Mouse (Mus musculus): ENCODE data around the gene Bpgm. TPM values are rescaled to one million over a fixed set of nuclear protein-coding genes. Genes with fewer than 3 reads are reported as not detected.
A peak's percentile ranks its signal among the peaks of the same experiment; 100 is the strongest.

Gene Bpgm
- polyA plus RNA-seq, 1 experiment from 2014 or later, result 58.8 TPM

DNA sequence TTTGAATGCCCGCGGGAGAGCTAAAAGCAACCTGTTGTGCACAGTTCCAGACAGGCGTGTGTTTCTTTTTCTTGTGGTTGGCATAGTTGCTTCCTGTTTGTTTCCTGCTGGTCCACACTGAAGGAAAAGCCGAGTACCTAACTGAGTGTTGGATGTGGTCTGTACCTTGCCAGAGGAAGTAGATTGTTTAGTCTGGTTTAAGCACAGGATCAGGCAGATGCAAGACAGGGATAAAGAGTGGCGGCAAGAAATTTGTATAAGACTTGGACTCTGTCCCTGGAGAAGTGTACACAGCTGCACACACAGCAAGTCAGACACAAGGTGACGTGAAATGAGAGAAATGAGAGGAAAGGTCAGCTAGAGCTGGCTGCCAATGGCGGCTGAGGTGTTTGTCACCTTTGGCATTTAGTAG, 19.1 kb downstream of the Bpgm start:
- Histone ChIP-seq H3K9ac (ENCODE audit: low read depth, low read length) (no peak overlapping the region), H3K4me3 (ENCODE audit: low read depth, low read length) (no peak overlapping the region), H3K4me2 (no peak overlapping the region)

DNA sequence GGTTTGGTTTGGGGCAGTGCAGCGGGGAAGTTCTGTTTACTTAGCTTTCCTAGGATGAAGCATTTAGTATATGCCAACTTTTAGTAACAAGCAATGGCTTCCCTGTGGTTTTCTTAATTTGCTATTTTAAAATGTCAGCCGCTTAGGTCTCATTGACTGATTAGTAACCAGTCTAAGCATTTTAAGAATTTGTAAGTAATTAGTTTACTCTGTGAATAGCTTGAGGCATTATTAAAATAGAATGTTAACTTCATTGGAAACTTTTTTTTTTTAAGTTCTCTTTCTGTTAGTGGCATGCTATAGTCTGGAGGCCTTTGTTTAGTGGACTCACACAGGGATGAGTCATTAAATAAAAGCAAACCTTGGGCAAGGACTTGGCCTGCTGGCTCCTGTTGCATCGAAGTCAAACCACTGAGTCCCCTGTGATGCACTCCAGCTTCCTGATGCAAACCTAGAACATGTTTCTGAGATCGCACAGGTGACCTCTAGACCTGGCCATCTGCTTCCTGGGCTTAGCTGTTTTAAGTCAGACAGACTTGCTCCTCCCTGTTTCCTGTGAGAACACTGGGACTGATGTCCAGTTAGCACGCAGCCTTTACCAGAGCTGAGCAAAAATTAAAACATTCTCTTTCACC, 22.1 kb downstream of the Bpgm start:
- WGBS (ENCODE audit: insufficient replicate concordance), result 79% methylated on average over 5 of the region's 5 CpGs
- no peak for ATAC-seq (replicated peaks; ENCODE audit: insufficient number of reproducible peaks, low FRiP score, low TSS enrichment)

More for the DNA sequence above, 19.1 kb downstream of the Bpgm start:
- ATAC-seq (replicated peaks; ENCODE audit: insufficient number of reproducible peaks, low FRiP score, low TSS enrichment), result no peak
- H3K36me3 ChIP-seq (ENCODE audit: control insufficient read depth, insufficient read depth, low read length), result no peaks in the 10 kb centered on the region
- peaks cover 8% of the 10 kb centered on the region; the same call in 1 of the 2 replicates for H3K4me1 ChIP-seq (ENCODE audit: control insufficient read depth, insufficient read depth, low read length)
- no peak overlapping the region for H3K27ac ChIP-seq (ENCODE audit: low read depth, low read length)
- WGBS (ENCODE audit: insufficient replicate concordance), result 63% methylated on average over 7 of the region's 7 CpGs
- H3K9me3 ChIP-seq (replicated peaks; ENCODE audit: control insufficient read depth, low read length), result no peaks in the 10 kb centered on the region
- H3K27me3 ChIP-seq (ENCODE audit: control insufficient read depth, insufficient read depth, low read length), result no peaks in the 10 kb centered on the region

DNA sequence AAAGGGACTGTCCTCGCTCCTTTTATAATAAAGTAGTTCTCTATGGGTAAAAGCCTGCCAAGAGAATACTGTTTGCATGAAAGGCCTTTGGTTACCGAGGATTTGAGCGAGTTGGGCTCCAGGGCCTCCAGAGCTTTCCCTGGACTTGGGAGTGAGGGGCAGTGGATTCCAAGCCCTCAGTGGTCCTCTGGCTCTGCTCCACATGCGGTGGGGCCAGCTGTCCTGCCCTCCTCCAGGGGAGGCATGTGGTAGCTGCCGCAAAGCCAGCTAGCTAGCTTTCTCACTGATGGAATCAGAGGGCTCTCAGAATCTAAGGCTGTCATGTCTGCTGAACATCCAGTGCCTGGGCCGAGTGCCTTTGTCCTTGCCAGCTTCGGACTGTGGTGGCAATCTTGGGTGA, 26.3 kb downstream of the Bpgm start:
- ATAC-seq (replicated peaks; ENCODE audit: insufficient number of reproducible peaks, low FRiP score, low TSS enrichment), result no peak
- Histone ChIP-seq H3K9me3 (replicated peaks; ENCODE audit: control insufficient read depth, low read length) (no peaks in the 10 kb centered on the region), H3K9ac (ENCODE audit: low read depth, low read length) (no peak overlapping the region), H3K27me3 (ENCODE audit: control insufficient read depth, insufficient read depth, low read length) (no peaks in the 10 kb centered on the region), H3K36me3 (ENCODE audit: control insufficient read depth, insufficient read depth, low read length) (no peaks in the 10 kb centered on the region), H3K27ac (ENCODE audit: low read depth, low read length) (no peak overlapping the region), H3K4me3 (ENCODE audit: low read depth, low read length) (no peak overlapping the region), H3K4me2 (no peak overlapping the region), H3K4me1 (ENCODE audit: control insufficient read depth, insufficient read depth, low read length) (no peaks in the 10 kb centered on the region)
- 86% methylated on average over 7 of the region's 7 CpGs for WGBS (ENCODE audit: insufficient replicate concordance)

More for the DNA sequence above, 22.1 kb downstream of the Bpgm start:
- Histone ChIP-seq H3K36me3 (ENCODE audit: control insufficient read depth, insufficient read depth, low read length) (no peaks in the 10 kb centered on the region), H3K4me1 (ENCODE audit: control insufficient read depth, insufficient read depth, low read length) (peaks cover 8% of the 10 kb centered on the region; the same call in 1 of the 2 replicates), H3K27ac (ENCODE audit: low read depth, low read length) (no peak overlapping the region), H3K9me3 (replicated peaks; ENCODE audit: control insufficient read depth, low read length) (no peaks in the 10 kb centered on the region), H3K4me2 (no peak overlapping the region), H3K9ac (ENCODE audit: low read depth, low read length) (no peak overlapping the region), H3K4me3 (ENCODE audit: low read depth, low read length) (no peak overlapping the region), H3K27me3 (ENCODE audit: control insufficient read depth, insufficient read depth, low read length) (no peaks in the 10 kb centered on the region)

DNA sequence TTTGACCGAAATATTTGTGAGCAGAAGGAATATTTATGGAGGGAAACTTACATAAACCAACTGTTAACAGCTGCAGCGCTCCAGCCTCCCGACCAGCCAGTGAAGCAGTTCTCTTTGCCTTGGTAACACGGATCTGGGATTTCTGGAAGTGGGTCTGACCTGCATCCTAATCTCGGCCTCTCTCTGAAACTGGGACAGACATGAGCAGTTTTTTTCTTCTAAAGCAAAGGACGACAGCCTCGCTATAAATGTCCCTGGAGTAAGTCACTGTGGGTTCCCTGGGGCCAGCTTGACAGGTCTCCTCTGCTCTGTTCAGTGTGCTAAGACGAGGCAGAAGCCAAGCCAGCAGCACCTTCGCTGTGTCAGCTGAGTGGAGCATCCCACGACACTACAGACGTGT, 29.9 kb downstream of the Bpgm start:
- no peak for ATAC-seq (replicated peaks; ENCODE audit: insufficient number of reproducible peaks, low FRiP score, low TSS enrichment)
- H3K27me3 ChIP-seq (ENCODE audit: control insufficient read depth, insufficient read depth, low read length), result no peaks in the 10 kb centered on the region
- no peak overlapping the region for H3K4me3 ChIP-seq (ENCODE audit: low read depth, low read length)
- H3K27ac ChIP-seq (ENCODE audit: low read depth, low read length), result no peak overlapping the region
- no peak overlapping the region for H3K9ac ChIP-seq (ENCODE audit: low read depth, low read length)
- H3K4me1 ChIP-seq (ENCODE audit: control insufficient read depth, insufficient read depth, low read length), result no peaks in the 10 kb centered on the region
- H3K4me2 ChIP-seq, result no peak overlapping the region
- H3K36me3 ChIP-seq (ENCODE audit: control insufficient read depth, insufficient read depth, low read length), result no peaks in the 10 kb centered on the region
- WGBS (ENCODE audit: insufficient replicate concordance), result 62% methylated on average over 11 of the region's 11 CpGs
- no peaks in the 10 kb centered on the region for H3K9me3 ChIP-seq (replicated peaks; ENCODE audit: control insufficient read depth, low read length)

DNA sequence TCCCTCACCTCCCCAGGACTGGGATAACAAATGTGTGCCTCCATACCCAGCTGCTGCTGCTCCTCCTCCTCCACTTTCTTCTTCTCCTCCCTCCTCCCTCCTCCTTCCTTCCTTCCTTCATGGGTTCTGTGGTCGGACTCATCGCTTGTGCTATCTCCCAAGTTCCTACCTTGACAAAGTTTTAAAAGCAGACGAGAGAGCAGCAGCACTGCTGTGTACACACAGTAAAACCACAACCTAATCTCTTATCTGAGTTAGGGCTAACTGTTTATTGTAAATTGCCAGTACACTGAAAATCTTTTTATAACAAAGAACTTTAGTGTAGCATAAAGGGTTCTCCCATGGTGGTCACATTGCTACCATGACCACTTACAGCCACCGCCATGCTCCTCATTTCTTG, 31.6 kb downstream of the Bpgm start:
- Histone ChIP-seq H3K9me3 (replicated peaks; ENCODE audit: control insufficient read depth, low read length) (no peaks in the 10 kb centered on the region), H3K9ac (ENCODE audit: low read depth, low read length) (no peak overlapping the region), H3K27ac (ENCODE audit: low read depth, low read length) (no peak overlapping the region), H3K36me3 (ENCODE audit: control insufficient read depth, insufficient read depth, low read length) (no peaks in the 10 kb centered on the region), H3K4me1 (ENCODE audit: control insufficient read depth, insufficient read depth, low read length) (0 out of 2 replicates have a peak, but pooled peaks cover 7% of the 10 kb centered on the region), H3K4me3 (ENCODE audit: low read depth, low read length) (no peak overlapping the region), H3K4me2 (no peak overlapping the region), H3K27me3 (ENCODE audit: control insufficient read depth, insufficient read depth, low read length) (no peaks in the 10 kb centered on the region)
- WGBS (ENCODE audit: insufficient replicate concordance), result 69% methylated on average over 4 of the region's 4 CpGs
- no peak for ATAC-seq (replicated peaks; ENCODE audit: insufficient number of reproducible peaks, low FRiP score, low TSS enrichment)

DNA sequence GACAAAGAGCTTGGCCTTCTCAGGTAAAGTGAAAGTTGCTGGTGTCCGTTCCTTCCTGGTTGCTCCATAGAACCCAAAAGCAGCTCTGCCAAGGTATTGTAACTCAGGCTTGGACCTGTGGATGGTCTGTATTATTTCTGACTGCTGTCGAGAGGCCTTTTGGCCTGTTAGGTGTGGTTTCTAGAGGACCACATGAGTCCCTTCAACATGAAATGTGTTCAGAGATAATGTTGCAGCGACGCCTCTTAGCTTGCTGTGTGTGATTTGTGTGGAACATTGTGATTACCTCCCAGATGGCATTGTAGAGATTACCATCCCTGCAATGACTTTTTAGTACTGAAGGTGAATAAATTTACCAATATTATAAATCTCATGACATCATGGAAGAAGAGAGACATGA, 32.0 kb downstream of the Bpgm start:
- Histone ChIP-seq H3K4me2 (no peak overlapping the region), H3K27me3 (ENCODE audit: control insufficient read depth, insufficient read depth, low read length) (no peaks in the 10 kb centered on the region), H3K27ac (ENCODE audit: low read depth, low read length) (no peak overlapping the region), H3K4me1 (ENCODE audit: control insufficient read depth, insufficient read depth, low read length) (0 out of 2 replicates have a peak, but pooled peaks cover 7% of the 10 kb centered on the region), H3K9ac (ENCODE audit: low read depth, low read length) (no peak overlapping the region), H3K36me3 (ENCODE audit: control insufficient read depth, insufficient read depth, low read length) (no peaks in the 10 kb centered on the region), H3K9me3 (replicated peaks; ENCODE audit: control insufficient read depth, low read length) (no peaks in the 10 kb centered on the region), H3K4me3 (ENCODE audit: low read depth, low read length) (no peak overlapping the region)
- WGBS (ENCODE audit: insufficient replicate concordance), result 77% methylated on average over 4 of the region's 4 CpGs
- no peak for ATAC-seq (replicated peaks; ENCODE audit: insufficient number of reproducible peaks, low FRiP score, low TSS enrichment)

DNA sequence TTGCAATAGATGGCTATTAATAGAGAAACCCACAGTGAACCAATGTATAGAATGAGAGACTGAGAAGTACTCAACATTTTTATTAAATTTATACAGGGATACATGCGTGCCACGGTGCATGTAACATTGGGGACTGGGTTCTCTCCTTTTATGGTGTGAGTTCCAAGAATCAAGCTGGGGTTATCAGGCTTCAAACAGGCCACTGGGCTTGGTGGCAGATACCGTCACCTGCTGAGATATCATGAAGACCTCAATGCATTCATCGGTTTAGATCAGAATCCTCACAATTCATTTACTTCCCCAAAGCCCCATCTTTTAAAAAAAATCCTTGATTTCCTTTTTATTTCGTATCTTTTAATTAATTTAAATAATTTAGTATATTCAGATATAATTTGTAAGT, 34.3 kb downstream of the Bpgm start:
- H3K9me3 ChIP-seq (replicated peaks; ENCODE audit: control insufficient read depth, low read length), result no peaks in the 10 kb centered on the region
- H3K27ac ChIP-seq (ENCODE audit: low read depth, low read length), result no peak overlapping the region
- WGBS (ENCODE audit: insufficient replicate concordance), result 78% methylated on average over 5 of the region's 5 CpGs
- H3K4me1 ChIP-seq (ENCODE audit: control insufficient read depth, insufficient read depth, low read length), result 0 out of 2 replicates have a peak, but pooled peaks cover 7% of the 10 kb centered on the region
- no peaks in the 10 kb centered on the region for H3K27me3 ChIP-seq (ENCODE audit: control insufficient read depth, insufficient read depth, low read length)
- H3K9ac ChIP-seq (ENCODE audit: low read depth, low read length), result no peak overlapping the region
- no peaks in the 10 kb centered on the region for H3K36me3 ChIP-seq (ENCODE audit: control insufficient read depth, insufficient read depth, low read length)
- no peak for ATAC-seq (replicated peaks; ENCODE audit: insufficient number of reproducible peaks, low FRiP score, low TSS enrichment)
- no peak overlapping the region for H3K4me2 ChIP-seq
- H3K4me3 ChIP-seq (ENCODE audit: low read depth, low read length), result no peak overlapping the region

DNA sequence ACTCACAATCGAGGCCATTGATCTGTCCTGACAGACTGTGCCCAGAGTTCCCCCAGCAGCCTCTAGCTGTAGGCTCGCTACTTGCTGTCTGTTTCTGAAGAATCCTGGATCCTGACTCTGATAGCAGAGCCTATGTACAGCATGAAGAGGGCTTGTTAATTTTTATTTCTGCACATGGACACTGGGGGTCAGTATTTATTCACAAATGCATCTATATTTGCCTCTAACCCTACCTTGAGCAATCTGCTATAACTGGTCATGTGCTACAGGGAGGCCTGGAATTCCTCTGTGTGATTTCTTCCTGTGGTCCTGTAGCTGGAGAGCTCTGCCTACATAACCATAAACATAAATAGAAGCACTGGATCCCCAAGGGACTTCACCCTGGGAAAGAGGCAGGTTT, 35.4 kb downstream of the Bpgm start:
- Histone ChIP-seq H3K27ac (ENCODE audit: low read depth, low read length) (no peak overlapping the region), H3K4me2 (no peak overlapping the region)

DNA sequence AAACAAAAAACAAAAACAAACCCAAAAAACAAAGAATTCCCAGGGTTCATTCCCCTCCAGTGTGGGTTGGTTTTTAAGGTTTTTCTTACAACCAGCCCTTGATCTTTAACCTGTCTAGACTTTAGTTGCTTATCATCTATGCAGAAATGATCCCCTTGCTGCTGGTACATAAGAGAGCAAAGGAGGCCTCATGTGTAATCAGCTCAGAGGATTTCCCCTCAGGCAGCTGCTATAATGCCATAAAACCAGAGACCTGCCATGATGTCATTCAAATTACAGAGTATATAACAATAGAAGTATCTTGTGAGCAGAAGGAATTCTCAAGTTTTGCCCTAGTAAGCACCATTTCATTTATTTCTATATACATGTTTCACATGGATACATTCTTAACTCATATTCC, 36.7 kb downstream of the Bpgm start:
- 0 out of 2 replicates have a peak, but pooled peaks cover 7% of the 10 kb centered on the region for H3K4me1 ChIP-seq (ENCODE audit: control insufficient read depth, insufficient read depth, low read length)
- no peak overlapping the region for H3K9ac ChIP-seq (ENCODE audit: low read depth, low read length)
- no peak overlapping the region for H3K4me2 ChIP-seq
- ATAC-seq (replicated peaks; ENCODE audit: insufficient number of reproducible peaks, low FRiP score, low TSS enrichment), result no peak
- H3K27me3 ChIP-seq (ENCODE audit: control insufficient read depth, insufficient read depth, low read length), result no peaks in the 10 kb centered on the region
- no peaks in the 10 kb centered on the region for H3K9me3 ChIP-seq (replicated peaks; ENCODE audit: control insufficient read depth, low read length)
- no peak overlapping the region for H3K27ac ChIP-seq (ENCODE audit: low read depth, low read length)
- H3K4me3 ChIP-seq (ENCODE audit: low read depth, low read length), result no peak overlapping the region
- H3K36me3 ChIP-seq (ENCODE audit: control insufficient read depth, insufficient read depth, low read length), result no peaks in the 10 kb centered on the region

More for the DNA sequence above, 35.4 kb downstream of the Bpgm start:
- H3K4me3 ChIP-seq (ENCODE audit: low read depth, low read length), result no peak overlapping the region
- no peaks in the 10 kb centered on the region for H3K36me3 ChIP-seq (ENCODE audit: control insufficient read depth, insufficient read depth, low read length)
- 20% methylated on average over 2 of the region's 2 CpGs for WGBS (ENCODE audit: insufficient replicate concordance)
- no peak overlapping the region for H3K9ac ChIP-seq (ENCODE audit: low read depth, low read length)
- H3K27me3 ChIP-seq (ENCODE audit: control insufficient read depth, insufficient read depth, low read length), result no peaks in the 10 kb centered on the region
- 0 out of 2 replicates have a peak, but pooled peaks cover 7% of the 10 kb centered on the region for H3K4me1 ChIP-seq (ENCODE audit: control insufficient read depth, insufficient read depth, low read length)
- ATAC-seq (replicated peaks; ENCODE audit: insufficient number of reproducible peaks, low FRiP score, low TSS enrichment), result peak; percentile 61
- no peaks in the 10 kb centered on the region for H3K9me3 ChIP-seq (replicated peaks; ENCODE audit: control insufficient read depth, low read length)
